Mouse (Mus musculus): ENCODE measurements around the gene Enho.

The Enho gene

GRCm38 (mm10) chr4:41628202-41628927 lies 11.8 kb downstream of the Enho start:
- DNase-seq: no peak

DNA sequence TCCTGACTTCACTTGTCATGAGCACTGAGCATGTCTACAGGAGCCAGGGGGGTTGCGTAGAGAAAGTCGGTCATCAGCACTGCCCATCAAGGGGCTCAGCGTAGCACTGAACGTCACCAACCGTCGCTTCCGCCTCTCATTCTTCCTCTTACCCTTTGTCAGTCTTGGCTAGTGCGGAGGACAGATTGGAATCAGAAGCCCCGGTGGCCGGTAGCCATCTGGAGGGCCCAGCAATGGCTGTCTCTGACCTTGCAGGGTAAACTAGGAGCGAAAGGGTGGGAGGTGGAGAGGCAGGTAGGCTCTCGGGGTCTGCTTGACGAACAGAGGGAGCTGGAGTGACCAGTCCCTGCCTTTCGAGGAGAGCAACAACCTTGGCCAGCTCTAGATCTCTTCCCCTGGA lies 18.1 kb downstream of the Enho start:
- DNase-seq: no peak

GRCm38 (mm10) chr4:41618916-41619746 lies 21.0 kb downstream of the Enho start:
- DNase-seq: no peak

GRCm38 (mm10) chr4:41615661-41616599 lies 24.2 kb downstream of the Enho start:
- DNase-seq: no peak

GRCm38 (mm10) chr4:41614156-41614555 lies 26.0 kb downstream of the Enho start:
- DNase-seq: peak; percentile 80

GRCm38 (mm10) chr4:41612166-41612565 lies 28.0 kb downstream of the Enho start:
- no peak for DNase-seq

GRCm38 (mm10) chr4:41610594-41610980 lies 29.5 kb downstream of the Enho start:
- DNase-seq: no peak

- peak; percentile 66 for DNase-seq
Measured at GRCm38 (mm10) chr4:41609681-41610593, 30.2 kb downstream of the Enho start.

- DNase-seq: peak; percentile 70
Measured at GRCm38 (mm10) chr4:41606784-41607183, 33.3 kb downstream of the Enho start.

GRCm38 (mm10) chr4:41604476-41605396 lies 35.4 kb downstream of the Enho start:
- peak; percentile 32 for DNase-seq

GRCm38 (mm10) chr4:41602818-41603217 lies 37.3 kb downstream of the Enho start:
- DNase-seq: no peak

Data from thymus, postnatal 4 days (tissue).